Mouse (Mus musculus): ENCODE measurements around the gene Idh2.

DNA sequence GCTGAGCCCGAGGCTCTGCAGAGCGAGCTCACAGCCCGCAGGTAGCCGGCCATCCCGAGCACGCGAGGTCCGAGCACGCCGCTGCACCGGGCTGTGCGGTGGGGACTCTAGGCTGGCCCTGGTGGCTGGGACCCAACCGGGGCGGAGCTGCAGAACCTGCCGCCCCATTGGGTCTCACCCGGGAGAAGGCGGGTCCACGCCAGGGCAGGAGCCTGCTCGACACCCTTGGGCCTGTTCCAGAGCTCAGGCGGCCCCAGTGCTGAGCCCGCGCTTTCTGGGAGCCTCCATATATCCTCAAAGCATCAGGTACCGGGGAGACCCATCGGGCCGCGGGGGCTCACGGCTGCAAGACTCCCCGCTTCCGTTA lies at the start of gene Idh2:
- TF ChIP-seq GATA1 (IDR thresholded peaks at IDR 0.05; ENCODE audit: low read length) (no peak), TAL1 (IDR thresholded peaks at IDR 0.05; ENCODE audit: low read length) (no peak)
